Mouse (Mus musculus) cerebellum, adult (tissue): ENCODE measurements around the gene Tacc2.
"Not testable (repeated sequence)": the region's sequence is repeated elsewhere in the genome, so short reads cannot be mapped to it uniquely, and the experiment has no call there.

Experiments
- ATAC-seq: cut with Nextera tagmentation; 2 replicates; pipeline ENCODE4 v1.9.2; 2017; ENCODE audit warnings: mild to moderate bottlenecking, moderate library complexity, mixed read lengths; ENCODE audit not compliant: insufficient number of reproducible peaks, low FRiP score, low TSS enrichment

Tacc2 gene

DNA sequence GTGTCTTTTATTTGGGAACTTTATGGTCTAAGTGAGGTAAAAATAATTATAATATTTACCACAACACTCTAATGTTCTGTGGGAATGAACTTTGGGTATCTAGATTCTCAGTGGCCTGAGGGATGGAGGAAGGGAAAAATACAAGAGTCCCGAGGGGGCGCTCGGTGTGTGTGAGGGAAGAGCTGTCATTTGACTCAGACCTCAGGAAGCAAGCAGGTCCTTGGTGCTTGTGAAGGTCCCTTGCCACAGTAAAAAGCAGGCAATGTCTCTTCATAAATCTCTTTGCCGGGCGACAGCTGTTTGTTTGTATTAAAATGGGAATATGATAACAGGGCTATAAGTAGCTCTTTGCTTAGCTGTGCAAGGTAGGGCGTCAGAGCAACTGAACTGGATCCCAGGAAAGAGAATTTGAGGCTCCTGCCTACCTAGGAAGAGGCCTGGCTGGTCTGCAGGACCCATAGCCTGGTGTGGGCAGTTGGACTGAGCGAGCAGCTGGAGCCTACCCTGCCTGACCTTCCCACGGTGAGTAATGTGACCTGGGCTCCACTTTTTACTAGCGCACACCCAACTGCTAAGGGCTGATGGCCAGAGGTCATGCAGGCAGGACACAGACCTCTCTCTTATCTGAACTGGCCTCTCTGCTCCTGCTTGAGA lies 8.3 kb upstream of the Tacc2 start:
- no peak for ATAC-seq

DNA sequence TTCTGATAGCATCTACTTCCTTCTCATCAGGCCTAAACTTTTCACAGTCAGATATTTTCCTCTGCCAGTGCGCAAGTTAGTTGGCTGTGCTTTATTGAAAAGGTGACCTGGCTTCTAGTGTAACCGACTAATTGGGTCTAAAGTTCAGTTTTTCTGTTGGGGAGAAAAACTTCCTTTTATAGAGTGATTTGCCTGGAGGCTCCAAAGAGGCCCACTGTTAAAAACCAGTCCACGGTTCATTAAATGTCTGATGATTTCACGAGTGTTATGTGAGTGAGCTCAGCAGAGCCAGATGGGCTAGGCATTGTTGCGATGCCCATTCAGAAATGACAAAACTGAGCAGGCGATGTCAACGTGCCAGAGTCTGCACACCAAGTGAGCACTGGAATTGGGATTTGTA lies 6.8 kb upstream of the Tacc2 start:
- no peak for ATAC-seq

DNA sequence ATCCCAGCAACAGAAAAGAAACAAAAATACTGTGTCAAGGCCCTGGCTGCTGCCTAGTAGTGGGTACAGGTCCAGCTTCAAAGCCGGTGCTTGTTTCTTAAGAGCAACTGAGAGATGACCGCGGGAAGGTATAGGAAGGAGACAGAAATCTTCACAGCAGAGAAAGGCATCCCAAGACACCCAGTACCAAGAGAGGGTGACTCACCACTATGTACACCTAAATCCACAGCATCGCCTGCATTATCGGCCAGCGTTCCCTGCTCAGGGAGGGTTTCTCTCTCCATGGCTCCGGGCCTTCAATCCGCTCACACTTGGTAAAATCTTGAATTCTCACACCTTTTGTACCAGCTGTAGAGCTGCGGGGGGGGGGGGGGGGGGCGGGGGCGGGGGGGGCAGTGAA lies 4.4 kb upstream of the Tacc2 start, which contains the start of gene Nsmce4a:
TSS of gene Nsmce4a (minus strand) at position 298 of the 400 bp plus-strand sequence.
- ATAC-seq = no peak

DNA sequence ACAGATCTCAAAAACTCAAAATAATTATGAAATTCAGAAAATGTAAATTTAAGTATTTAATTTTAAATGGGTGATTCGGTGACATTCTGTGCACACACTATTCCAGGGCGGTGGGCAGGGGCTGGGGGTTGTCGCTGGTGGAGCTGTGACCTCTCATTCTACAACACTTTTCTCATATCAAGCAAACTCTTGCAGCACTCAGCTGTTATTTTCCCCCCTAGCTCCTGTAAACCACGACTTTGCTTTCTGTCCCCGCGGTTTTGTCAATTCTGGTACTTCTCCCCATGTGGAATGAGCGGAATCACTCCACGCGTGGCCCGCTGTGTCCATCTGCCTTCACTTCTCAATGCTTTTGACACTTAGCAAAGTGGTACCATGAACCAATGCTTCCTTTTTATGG lies 3.5 kb upstream of the Tacc2 start:
- ATAC-seq = no peak

DNA sequence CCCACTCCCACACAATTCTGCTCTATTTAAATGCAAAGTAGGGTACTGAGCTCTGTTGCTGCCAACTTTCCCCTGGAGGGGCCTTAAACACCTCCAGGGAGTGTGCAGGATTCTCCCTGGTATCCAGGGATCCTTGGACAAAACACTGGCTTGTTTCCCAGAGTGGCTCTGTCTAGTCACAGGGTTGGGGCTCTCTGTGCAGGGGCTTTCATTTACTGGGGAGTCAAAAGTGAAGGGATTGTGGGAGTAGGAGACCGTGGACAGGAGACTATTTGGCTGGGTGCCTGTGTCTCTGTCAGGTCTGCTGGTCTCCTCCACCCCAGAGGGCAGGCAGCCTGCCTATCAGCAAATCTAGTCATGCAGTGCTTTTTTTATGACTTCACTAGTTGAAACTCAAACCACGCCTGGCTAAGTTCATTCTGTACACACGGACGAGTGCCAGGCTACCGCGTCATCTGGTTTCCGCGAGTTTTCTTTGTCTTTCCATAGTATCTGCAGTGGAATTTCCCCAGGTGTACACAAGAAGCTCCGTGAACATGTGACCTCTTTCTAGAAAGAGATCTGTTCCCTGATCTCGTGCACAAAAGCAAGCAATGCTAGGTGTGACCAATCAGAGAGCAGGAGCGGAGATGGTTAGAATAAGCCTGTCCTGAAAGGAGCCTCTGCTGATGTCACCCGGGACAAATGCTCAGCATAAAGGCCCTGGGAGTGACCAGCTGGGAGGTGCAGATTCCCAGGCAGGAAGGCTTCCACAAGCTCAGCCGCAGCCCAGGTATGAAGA lies 2.8 kb upstream of the Tacc2 start:
- peak; percentile 64; the same call in 1 of the 2 replicates for ATAC-seq

DNA sequence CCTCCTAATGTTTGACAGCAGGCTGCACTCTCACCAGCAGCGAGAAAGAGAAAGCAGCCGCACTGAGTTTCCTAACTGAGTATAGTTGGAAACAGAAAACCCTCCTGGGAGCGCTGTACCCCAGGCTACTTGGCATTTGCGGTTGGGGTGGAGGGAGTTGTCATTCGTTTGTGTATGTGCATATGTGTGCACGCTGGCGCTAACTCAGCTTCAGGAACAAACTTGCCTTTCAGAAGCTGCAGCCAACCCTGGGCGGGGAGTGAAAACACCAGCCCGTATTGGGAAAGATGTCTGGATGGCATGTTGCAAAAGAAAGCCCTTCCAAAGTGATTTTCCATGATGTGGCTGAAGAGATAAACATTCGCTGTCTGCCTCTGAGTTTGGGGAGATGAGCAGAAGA lies 257 bp upstream of the Tacc2 start:
- no peak for ATAC-seq

DNA sequence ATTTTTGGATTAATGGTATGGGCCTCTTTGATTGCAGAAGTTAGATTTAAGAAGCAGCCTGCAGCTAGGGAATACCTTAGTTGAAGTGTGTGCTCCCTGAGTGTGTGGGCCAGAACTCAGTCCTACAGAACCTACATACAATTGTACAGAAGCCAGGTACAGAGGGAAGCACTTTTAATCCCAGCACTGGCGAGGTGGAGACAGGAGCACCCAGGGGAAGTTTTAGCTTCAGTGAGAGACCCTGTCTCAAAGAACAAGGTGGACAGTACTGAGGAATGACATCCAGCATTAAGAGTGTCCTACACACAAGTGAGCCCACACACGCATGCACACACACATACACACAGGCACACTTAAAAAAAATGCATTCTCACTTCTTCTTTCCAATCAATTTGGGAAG lies 828 bp downstream of the Tacc2 start:
- no peak for ATAC-seq

DNA sequence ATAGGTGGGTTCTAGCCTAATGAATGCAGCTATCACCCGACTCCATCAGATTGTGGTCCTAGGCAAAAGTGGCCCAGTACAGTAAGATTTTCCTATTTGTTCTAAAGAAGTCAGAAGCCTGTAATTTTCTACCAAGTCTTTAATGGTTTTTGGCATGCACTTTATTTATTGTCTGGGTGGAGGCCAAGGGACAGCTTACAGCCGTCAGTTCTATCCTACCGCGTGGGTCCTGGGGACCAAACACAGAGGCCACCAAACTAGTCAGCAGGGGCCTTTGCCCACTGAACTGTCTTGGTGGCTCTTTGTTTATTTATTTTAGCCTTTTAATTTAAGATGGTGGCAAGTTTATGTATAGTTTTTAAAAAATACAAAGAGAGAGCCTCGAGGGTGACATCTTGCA lies 1.4 kb downstream of the Tacc2 start:
- no peak for ATAC-seq

DNA sequence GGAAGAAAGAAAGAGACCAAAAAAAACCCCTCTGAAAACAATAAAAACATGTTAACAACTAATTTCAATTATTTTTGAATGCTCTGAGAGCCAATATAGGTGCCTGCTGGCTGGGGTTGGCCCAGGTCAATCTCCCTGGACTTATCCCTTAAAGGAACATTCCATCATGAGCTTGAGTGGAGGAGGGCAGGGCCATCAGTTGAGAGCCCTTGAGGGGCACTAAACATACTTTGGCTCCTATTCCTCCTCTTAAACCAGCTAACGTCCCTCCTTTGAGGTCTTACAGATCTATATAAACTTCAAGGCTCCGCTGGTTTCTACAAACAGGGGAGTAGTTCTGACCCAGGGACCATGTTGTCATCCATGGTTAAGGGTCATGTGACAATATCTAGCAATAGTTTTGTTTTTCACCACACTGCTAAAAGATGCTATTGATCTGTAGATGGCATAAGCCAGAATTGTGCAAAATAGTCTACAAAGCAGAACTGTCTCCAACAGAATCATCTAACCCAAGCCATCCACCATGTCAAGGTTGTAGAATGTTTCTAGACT lies 9.4 kb downstream of the Tacc2 start:
- ATAC-seq = no peak

DNA sequence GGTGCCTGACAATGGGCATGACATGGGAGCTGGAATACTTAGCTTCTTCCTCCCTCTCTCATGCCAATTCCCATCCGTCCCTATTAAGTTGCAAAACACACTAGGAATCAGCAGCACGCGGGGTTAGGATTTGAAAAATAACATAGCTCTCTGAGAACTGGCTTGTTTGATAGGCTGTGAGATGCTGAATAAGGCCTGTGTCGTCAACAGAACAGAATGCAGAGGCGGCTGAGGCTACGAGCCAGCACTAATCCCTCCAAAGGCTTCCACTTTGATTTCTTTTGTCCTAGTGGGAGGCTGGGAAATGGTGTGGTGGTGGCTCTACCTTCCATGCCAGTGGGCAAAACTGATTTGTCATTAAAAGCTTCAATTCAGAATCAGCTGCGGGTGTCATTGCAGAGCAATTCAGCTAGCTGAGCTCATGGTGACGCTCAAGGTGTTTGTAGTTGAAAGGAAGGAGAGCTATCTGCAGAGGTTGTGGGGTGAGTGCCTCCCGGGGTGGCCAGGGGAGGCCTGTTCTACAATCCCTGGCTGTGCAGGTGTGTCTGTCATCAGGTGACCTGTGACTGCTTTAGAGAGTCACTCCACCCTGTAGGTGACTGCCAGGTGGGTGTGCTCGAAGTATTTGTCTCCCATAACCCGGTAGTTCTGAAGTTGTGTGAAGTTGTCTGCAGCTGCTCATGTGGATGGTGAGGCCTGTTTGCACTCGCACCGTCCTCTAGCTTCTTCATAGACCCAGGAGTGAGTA lies 13.0 kb downstream of the Tacc2 start:
- ATAC-seq = no peak

DNA sequence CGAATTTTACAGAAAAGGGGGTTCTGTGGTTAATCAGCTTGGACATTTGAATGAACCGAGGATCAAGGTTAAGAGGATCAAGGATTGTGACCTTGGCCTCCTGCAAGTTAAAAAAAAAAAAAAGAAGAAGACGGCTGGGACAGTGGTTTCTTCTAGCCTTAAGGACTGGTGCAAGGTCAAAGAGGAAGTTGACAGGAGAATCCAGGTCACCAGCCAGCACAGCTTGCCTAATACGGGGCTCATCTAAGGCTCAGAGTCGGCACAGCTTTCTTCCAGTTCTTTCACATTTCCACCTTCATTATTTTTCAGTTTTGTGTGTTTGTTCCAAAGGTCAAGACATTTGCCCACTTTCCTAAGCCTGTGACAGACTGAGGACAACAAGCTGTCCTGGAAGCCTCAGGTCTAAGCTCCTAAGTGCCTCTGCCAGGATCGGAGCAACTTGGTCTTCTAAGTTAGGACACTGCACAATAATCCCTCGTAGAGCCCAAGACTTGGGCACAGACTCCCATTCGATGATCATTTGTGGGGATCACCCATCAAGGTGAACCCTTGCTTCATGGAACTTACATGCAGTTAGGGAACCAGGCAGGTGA lies 13.7 kb downstream of the Tacc2 start:
- no peak for ATAC-seq

DNA sequence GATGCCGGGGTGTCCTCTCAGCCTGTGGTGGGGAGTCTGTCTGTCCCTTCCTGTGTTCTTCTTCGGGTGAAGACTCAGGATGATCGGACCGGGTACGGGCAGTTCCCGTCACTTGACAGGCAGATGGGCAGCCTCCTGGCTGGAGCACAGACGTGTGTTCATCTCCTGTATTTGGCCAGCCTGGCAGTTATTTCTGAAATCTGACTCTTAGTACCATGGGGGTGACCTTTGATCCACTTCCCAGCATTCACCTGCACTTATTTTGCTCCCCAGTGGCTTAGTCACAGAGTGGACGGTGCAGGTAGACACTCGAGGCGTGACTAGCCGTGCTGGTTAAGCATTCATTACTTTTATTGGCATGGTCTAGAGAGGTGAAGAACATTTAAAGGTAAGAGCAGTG lies 15.7 kb downstream of the Tacc2 start:
- ATAC-seq = not testable (repeated sequence)

DNA sequence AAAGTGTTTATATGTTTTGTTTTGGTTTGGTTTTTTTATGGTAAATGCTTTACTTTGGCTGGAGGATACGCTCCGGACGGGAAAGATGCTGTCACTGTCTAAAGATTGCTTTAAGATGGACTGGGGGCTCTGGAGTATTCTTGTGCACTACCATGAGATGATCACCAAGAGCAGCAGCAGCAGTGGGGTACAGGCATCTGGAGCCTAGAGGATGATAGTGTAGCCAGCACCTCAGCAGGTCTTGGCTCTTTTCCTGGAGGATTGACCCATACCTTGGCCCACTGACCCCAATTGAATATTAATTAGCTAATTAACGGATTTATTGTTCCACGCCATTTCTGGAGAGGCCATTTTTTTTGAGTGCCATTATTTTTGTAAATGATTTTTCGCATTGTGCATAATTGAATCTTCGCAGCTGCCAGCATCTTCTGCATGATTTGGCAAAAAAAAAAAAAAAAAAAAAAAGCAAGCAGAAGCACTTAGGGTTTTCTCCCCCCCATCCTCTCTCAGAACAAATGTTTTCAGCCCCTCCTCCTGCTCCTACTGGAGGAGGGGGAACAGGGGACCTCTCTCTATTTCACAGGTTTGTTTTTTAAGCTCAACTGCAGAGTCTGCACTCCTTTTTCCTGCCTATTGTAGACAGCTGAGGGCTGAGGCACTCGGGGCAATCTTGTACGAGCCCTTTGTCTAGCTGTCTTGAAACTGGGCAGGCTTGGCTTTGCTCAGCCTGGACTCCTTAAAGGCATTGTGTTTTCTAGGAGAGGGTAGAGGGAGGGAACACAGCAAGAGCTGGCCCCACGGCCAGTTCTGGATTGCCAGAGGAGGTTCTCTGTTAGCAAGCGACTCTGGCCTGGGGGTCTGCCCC lies 16.4 kb downstream of the Tacc2 start:
- not testable (repeated sequence) for ATAC-seq

DNA sequence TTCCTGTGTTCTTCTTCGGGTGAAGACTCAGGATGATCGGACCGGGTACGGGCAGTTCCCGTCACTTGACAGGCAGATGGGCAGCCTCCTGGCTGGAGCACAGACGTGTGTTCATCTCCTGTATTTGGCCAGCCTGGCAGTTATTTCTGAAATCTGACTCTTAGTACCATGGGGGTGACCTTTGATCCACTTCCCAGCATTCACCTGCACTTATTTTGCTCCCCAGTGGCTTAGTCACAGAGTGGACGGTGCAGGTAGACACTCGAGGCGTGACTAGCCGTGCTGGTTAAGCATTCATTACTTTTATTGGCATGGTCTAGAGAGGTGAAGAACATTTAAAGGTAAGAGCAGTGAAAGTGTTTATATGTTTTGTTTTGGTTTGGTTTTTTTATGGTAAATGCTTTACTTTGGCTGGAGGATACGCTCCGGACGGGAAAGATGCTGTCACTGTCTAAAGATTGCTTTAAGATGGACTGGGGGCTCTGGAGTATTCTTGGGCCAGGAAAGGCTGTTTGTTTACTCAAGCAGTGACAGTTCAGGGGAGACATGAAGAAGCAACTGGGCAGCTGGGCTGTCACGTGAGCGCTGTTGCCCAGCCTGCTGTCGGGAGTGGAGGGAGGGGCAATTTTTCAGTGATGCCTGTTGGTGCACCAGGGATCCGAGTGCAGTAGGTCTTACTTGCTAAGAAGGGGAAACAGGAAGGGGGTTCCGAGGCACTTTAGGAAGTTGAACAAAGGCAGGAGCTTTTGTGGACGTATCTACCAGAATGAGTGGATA lies 19.0 kb downstream of the Tacc2 start:
- not testable (repeated sequence) for ATAC-seq

DNA sequence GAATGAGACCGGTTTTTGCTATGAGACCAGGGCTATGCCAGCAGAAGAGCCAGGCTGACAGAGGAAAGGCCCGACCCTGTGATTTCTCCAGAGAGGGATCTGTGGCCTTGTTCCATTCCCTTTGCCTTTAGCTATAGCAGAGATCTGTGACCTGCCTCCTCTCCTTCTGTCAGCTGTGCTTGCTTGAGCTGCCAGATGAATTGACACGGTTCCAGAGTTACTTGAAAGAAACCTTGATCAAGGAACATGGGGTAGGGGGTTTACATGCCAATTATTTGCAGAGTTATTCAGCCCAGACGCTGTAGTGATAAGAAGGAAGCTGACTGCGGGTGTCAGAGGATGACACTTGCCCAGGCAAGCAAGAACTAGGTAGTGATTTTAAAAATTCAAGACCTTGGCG lies 20.3 kb downstream of the Tacc2 start:
- ATAC-seq = no peak

DNA sequence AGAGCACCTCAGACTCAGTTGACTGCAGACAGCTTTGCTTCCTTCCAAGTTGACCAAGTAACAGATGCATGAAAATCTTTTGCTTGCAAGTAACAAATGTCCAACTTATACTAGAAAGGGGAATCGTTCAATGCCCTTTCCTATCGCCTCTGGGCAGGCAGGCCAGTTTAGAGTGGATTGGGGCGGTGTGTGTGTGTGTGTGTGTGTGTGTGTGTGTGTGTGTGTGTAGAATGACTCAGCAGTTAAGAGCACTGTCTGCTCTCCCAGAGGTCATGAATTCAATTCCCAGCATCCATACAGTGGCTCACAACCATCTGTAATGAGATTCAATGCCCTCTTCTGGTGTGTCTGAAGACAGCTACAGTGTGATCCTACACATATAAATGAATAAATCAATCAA lies 22.8 kb downstream of the Tacc2 start:
- no peak for ATAC-seq

DNA sequence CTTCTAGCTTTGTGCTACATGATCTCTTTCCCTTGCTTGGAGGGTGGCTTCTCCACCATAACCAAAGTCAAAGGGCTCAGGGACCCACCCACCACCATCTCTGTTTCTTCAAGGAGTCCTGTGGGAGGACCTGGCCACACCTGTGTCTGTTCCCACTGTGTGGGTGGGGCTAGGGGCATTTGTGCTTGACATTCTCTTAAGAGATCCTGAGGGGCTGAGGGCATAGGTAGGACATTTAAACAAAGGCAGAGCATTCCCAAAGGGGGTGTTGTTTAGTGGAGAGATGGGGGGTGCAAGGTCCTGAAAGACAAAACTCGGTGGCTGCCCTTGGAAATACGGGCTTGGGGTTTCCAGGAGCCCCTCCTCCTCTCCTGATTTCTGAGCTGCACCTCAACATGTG lies 23.3 kb downstream of the Tacc2 start:
- no peak for ATAC-seq

DNA sequence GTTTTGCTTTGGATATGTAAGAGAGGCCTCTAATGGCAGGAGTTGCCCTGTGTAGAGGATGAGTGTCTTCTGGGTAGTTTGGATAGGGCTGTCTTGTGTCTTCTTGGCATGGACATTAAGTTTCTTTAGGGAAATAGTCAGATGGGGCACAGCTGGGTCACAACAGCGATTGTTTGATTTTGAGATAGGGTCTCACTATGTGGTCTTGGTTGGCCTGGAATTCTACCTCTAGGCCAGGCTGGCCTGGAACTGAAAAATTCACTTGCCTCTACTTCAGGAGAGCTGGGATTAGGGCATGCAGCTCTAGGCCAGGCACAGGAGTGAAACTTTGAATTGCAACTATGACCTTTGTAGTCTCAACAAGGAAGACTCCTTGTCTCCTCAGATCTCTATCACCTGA lies 25.6 kb downstream of the Tacc2 start:
- ATAC-seq = no peak

DNA sequence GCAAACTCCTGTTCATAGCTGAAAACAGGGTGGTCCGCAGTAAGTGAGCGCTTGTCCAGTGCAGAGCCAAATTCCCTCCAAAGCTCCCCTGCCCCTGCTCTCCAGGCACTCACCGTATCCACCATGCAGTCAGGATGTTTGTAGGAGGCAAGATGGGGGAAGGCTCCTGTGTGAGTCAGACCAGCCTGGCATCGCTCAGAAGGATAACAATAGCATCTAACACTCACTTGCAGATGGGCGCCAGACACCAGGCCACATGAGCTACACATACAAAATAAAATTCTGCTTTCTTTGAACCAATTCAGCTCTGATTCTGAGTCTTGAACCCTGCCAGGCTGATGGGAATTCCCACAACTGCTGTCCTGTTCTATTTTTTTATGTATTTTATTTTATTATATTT lies 26.3 kb downstream of the Tacc2 start:
- ATAC-seq = no peak
